Mouse (Mus musculus): ENCODE measurements around the gene Slbp. TPM values are rescaled to one million over a fixed set of nuclear protein-coding genes. Genes with fewer than 3 reads are reported as not detected.
A peak's percentile ranks its signal among the peaks of the same experiment; 100 is the strongest.

The Slbp gene
- polyA plus RNA-seq, 1 experiment: 28.1 TPM

- DNase-seq (ENCODE audit: low spot score): no peak
Measured at GRCm38 (mm10) chr5:33681611-33682388, 29.4 kb upstream of the Slbp start.

GRCm38 (mm10) chr5:33681044-33681443 lies 28.7 kb upstream of the Slbp start:
- DNase-seq (ENCODE audit: low spot score): no peak

- DNase-seq (ENCODE audit: low spot score): no peak
Measured at GRCm38 (mm10) chr5:33678244-33678643, 25.9 kb upstream of the Slbp start.

GRCm38 (mm10) chr5:33675964-33676363 lies 23.6 kb upstream of the Slbp start:
- DNase-seq (ENCODE audit: low spot score): no peak

- no peak for DNase-seq (ENCODE audit: low spot score)
Measured at GRCm38 (mm10) chr5:33674439-33674838, 22.1 kb upstream of the Slbp start.

- DNase-seq (ENCODE audit: low spot score): no peak
Measured at GRCm38 (mm10) chr5:33671659-33672058, 19.3 kb upstream of the Slbp start.

GRCm38 (mm10) chr5:33668223-33668622 lies 15.8 kb upstream of the Slbp start:
- no peak for DNase-seq (ENCODE audit: low spot score)

GRCm38 (mm10) chr5:33658664-33659050 lies 6.3 kb upstream of the Slbp start:
- no peak for DNase-seq (ENCODE audit: low spot score)

- DNase-seq (ENCODE audit: low spot score): peak; percentile 96
Measured at GRCm38 (mm10) chr5:33657787-33658663, 5.7 kb upstream of the Slbp start, which contains the start of the genes Tacc3 and Tmem129. TSS of gene Tacc3 (plus strand) at chr5:33658128. TSS of gene Tmem129 (minus strand) at chr5:33658416.

- no peak for DNase-seq (ENCODE audit: low spot score)
Measured at GRCm38 (mm10) chr5:33657251-33657786, 4.9 kb upstream of the Slbp start.

GRCm38 (mm10) chr5:33656739-33657138 lies 4.4 kb upstream of the Slbp start:
- no peak for DNase-seq (ENCODE audit: low spot score)

- DNase-seq (ENCODE audit: low spot score): no peak
Measured at GRCm38 (mm10) chr5:33655251-33655840, 3.0 kb upstream of the Slbp start.

GRCm38 (mm10) chr5:33654424-33654823 lies 2.0 kb upstream of the Slbp start:
- DNase-seq (ENCODE audit: low spot score): no peak

GRCm38 (mm10) chr5:33652783-33653173 lies 404 bp upstream of the Slbp start:
- no peak for DNase-seq (ENCODE audit: low spot score)

- no peak for DNase-seq (ENCODE audit: low spot score)
Measured at GRCm38 (mm10) chr5:33651541-33651920, 843 bp downstream of the Slbp start.

- no peak for DNase-seq (ENCODE audit: low spot score)
Measured at GRCm38 (mm10) chr5:33651017-33651416, 1.4 kb downstream of the Slbp start.

- DNase-seq (ENCODE audit: low spot score): no peak
Measured at GRCm38 (mm10) chr5:33640652-33641051, 11.7 kb downstream of the Slbp start.

GRCm38 (mm10) chr5:33638826-33639225 lies 13.5 kb downstream of the Slbp start:
- DNase-seq (ENCODE audit: low spot score): no peak

- DNase-seq (ENCODE audit: low spot score): no peak
Measured at GRCm38 (mm10) chr5:33637606-33638350, 14.6 kb downstream of the Slbp start.

- DNase-seq (ENCODE audit: low spot score): no peak
Measured at GRCm38 (mm10) chr5:33635361-33635760, 17.0 kb downstream of the Slbp start.

GRCm38 (mm10) chr5:33632526-33632925 lies 19.8 kb downstream of the Slbp start:
- DNase-seq (ENCODE audit: low spot score): no peak

All from urinary bladder, adult 2 months (tissue).